Mouse (Mus musculus) kidney, adult 2 months (tissue): ENCODE measurements at regions not wholly inside any gene's neighbourhood (a gene's known extent, or its start where the extent isn't known, plus 50 kb on each side); places are given as distances from the start of the nearest gene placed in this dataset.

ENCODE experiments used
- DNase-seq: peaks from one replicate; pipeline ENCODE4 v3.0.0; 2021
- H3K27ac ChIP-seq: fragments of 200-500 bp; 2 replicates; pipeline ENCODE4 v1.5.1; 2012; ENCODE audit warnings: low read depth, low read length, control low read depth, inconsistent platforms; ENCODE audit not compliant: insufficient read depth
- H3K27me3 ChIP-seq: fragments of 200-500 bp; replicated peaks from 2 replicates; pipeline ENCODE4 v1.6.1; 2012; ENCODE audit warnings: mild to moderate bottlenecking, moderate library complexity, low read length, inconsistent platforms; ENCODE audit not compliant: control insufficient read depth, insufficient read depth
- H3K36me3 ChIP-seq: fragments of 200-500 bp; 2 replicates; pipeline ENCODE4 v1.6.1; 2012; ENCODE audit warnings: mild to moderate bottlenecking, moderate library complexity, low read length, inconsistent platforms; ENCODE audit not compliant: control insufficient read depth, insufficient read depth
- H3K4me1 ChIP-seq: fragments of 200-500 bp; 2 replicates; pipeline ENCODE4 v1.6.1; 2011; ENCODE audit warnings: low read length; ENCODE audit not compliant: control insufficient read depth, insufficient read depth
- H3K4me3 ChIP-seq: fragments of 200-500 bp; 2 replicates; pipeline ENCODE4 v1.5.1; 2011; ENCODE audit warnings: mild to moderate bottlenecking, low read depth, low read length, control low read depth; ENCODE audit not compliant: insufficient read depth
- CTCF ChIP-seq: fragments of 200-500 bp; conservative IDR thresholded peaks from 2 replicates; pipeline ENCODE4 v1.5.1; 2011; ENCODE audit warnings: low read depth, mild to moderate bottlenecking, control low read depth, low read length, moderate library complexity, mixed read lengths; ENCODE audit not compliant: insufficient read depth, insufficient read length
- POLR2A ChIP-seq: fragments of 200-500 bp; IDR thresholded peaks from one replicate; pipeline ENCODE4 v1.6.1; 2011; ENCODE audit warnings: low read depth, low read length, control low read depth
- WGBS: fragments of 180-500 bp; shearing (Covaris S2); methylation state at CpG from one replicate; pipeline ENCODE4 v1.1.7; 2018; 5-methylcytosine and 5-hydroxymethylcytosine counted together

GRCm38 (mm10) chr8:118028061-118028850, 226.5 kb upstream of the Mphosph6 start:
- TF ChIP-seq CTCF: no peak
- TF ChIP-seq POLR2A: no peak
- 86% methylated on average over 13 of the region's 13 CpGs for WGBS
- H3K4me3 ChIP-seq: no peak overlapping the region

DNA sequence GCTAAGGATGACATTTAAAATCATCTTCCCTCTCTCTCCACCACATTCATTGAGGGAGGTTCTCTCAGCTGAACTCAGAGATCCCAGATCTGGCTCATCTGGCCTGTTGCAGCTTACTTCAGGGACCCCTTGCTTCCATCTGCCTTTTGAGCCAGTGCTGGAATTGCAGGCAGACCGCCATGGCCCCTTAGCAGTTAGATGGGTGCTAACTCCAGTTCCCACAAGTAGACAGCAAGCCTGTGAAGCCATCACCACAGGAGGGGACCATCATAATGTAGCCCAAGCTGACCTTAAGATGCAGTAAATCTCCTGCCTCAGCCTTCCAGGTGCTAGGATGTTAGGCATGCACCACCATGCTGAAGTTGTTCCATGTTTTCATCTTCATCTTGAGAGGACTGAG, 221.7 kb upstream of the Mphosph6 start:
- TF ChIP-seq POLR2A (no peak), CTCF (no peak)
- no peak for DNase-seq
- 85% methylated on average over 1 of the region's 1 CpGs for WGBS

More at GRCm38 (mm10) chr8:118028061-118028850, 226.5 kb upstream of the Mphosph6 start:
- H3K27ac ChIP-seq: no peak overlapping the region
- no peak for DNase-seq
- H3K4me1 ChIP-seq: no peaks in the 10 kb centered on the region
- H3K36me3 ChIP-seq: no peaks in the 10 kb centered on the region
- no peaks in the 10 kb centered on the region for H3K27me3 ChIP-seq

DNA sequence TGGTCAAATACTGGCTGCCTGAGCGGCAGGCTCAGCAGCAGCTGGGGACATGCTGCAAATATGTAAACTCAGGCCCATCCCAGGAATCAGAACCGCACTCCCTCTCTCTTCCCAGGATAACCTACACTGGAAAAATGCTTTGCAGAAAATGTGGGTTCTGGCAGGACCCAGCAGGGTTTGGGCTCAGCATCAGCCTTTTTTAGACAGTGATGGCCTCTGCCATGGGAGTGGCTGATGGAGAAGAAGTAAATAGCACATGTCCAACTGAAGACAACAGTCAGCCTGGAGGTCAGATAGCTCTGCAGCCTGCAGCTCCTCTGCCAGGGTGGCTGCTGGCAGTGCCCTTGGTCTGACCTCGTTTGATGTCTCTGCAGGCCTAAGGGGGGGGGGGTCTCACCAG, 220.2 kb upstream of the Mphosph6 start:
- Histone ChIP-seq H3K27ac (no peak overlapping the region), H3K4me3 (no peak overlapping the region), H3K27me3 (no peaks in the 10 kb centered on the region), H3K4me1 (no peaks in the 10 kb centered on the region), H3K36me3 (no peaks in the 10 kb centered on the region)
- DNase-seq: no peak
- no peak for TF ChIP-seq POLR2A
- TF ChIP-seq CTCF: no peak
- 56% methylated on average over 3 of the region's 3 CpGs for whole genome bisulfite sequencing

More for the DNA sequence above, 221.7 kb upstream of the Mphosph6 start:
- H3K27ac ChIP-seq: no peak overlapping the region
- H3K27me3 ChIP-seq: no peaks in the 10 kb centered on the region
- H3K4me1 ChIP-seq: no peaks in the 10 kb centered on the region
- no peaks in the 10 kb centered on the region for H3K36me3 ChIP-seq
- no peak overlapping the region for H3K4me3 ChIP-seq

- no peak for DNase-seq
- WGBS: 24% methylated on average over 6 of the region's 6 CpGs
- H3K27me3 ChIP-seq: no peaks in the 10 kb centered on the region
Observed at GRCm38 (mm10) chr8:118017261-118017660, 215.5 kb upstream of the Mphosph6 start.

DNA sequence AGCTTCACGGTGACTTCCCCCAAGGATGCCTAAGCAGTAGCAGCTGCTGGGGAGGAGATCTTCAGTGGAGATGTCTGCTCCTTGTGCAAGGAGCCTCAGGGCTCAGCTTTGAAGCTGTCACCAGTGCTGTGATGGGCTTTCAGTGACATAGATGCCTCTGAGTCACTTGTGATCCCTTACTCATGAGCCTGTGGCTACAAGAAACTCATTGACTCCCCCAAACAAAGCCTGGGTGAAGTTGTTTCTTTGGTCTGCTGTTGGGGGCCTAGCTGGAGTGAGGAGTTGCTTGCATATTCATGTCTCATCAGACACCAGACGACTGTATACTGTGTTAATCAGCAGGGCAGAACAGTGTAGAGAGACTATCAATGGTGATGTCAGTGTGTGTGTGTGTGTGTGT, 203.4 kb upstream of the Mphosph6 start:
- no peaks in the 10 kb centered on the region for H3K4me1 ChIP-seq
- no peak for TF ChIP-seq CTCF
- TF ChIP-seq POLR2A: no peak
- WGBS: 46% methylated on average over 2 of the region's 2 CpGs
- no peak overlapping the region for H3K27ac ChIP-seq
- DNase-seq: no peak
- H3K36me3 ChIP-seq: no peaks in the 10 kb centered on the region
- no peaks in the 10 kb centered on the region for H3K27me3 ChIP-seq
- H3K4me3 ChIP-seq: no peak overlapping the region

More at GRCm38 (mm10) chr8:118017261-118017660, 215.5 kb upstream of the Mphosph6 start:
- Histone ChIP-seq H3K27ac (no peak overlapping the region), H3K4me1 (no peaks in the 10 kb centered on the region), H3K4me3 (no peak overlapping the region), H3K36me3 (no peaks in the 10 kb centered on the region)
- no peak for TF ChIP-seq POLR2A
- TF ChIP-seq CTCF: no peak

- Histone ChIP-seq H3K4me1 (no peaks in the 10 kb centered on the region), H3K4me3 (no peak overlapping the region), H3K27ac (no peak overlapping the region), H3K27me3 (no peaks in the 10 kb centered on the region), H3K36me3 (no peaks in the 10 kb centered on the region)
- WGBS: 34% methylated on average over 7 of the region's 7 CpGs
- no peak for DNase-seq
- TF ChIP-seq CTCF (no peak), POLR2A (no peak)
Observed at GRCm38 (mm10) chr8:118004391-118004851, 202.7 kb upstream of the Mphosph6 start.

- no peak overlapping the region for H3K27ac ChIP-seq
- no peak overlapping the region for H3K4me3 ChIP-seq
- H3K36me3 ChIP-seq: no peaks in the 10 kb centered on the region
- WGBS: 71% methylated on average over 10 of the region's 10 CpGs
- TF ChIP-seq CTCF (no peak), POLR2A (no peak)
- no peak for DNase-seq
- H3K4me1 ChIP-seq: no peaks in the 10 kb centered on the region
- no peaks in the 10 kb centered on the region for H3K27me3 ChIP-seq
Observed at GRCm38 (mm10) chr8:118001138-118001537, 199.4 kb upstream of the Mphosph6 start.
